Mouse (Mus musculus): ENCODE results near the gene 1700029H14Rik.

Gene 1700029H14Rik

GRCm38 (mm10) chr8:13562118-13562517 is at the start of gene 1700029H14Rik:
Gene 1700029H14Rik, minus strand, starts transcription at chr8:13562461.
- no peak for DNase-seq

DNA sequence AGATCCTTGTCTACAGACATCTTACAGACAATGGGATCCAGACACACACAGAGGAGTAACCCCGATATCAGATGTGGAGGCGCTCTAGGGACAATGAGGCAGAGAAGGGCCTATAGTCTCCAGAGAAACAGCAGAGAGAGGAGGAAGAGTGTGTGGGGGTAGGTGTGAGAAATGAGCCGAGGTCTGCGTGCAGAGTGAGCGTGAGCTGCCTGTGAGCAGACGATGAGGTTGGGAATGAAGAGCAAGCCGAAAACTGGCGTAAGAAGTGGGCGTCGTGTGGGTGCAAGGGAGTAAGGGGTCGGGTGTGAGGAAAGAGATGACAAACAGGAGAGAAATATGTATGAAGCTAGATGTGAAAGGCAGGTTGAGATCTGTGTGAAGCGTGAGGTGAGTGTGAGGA is 49.4 kb upstream of the 1700029H14Rik start:
- DNase-seq, result no peak

DNA sequence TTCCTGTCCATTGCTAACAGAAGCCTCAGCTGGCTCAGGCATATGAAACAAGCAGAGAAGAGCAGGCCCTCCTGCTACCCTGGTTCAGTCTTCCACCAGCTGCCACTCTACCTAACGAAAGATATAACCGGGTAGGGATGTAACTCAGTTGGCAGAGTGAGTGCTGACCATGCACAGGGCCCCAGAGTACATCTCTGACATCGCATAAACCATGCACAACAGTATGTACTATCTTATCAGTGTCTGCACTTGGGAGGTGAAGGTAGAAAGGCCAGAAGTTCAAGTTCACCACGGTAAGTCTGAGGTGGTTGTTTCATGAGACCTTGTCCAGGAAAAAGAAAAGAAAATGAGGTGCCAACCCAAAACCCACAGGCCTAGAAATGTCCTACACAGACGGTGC is 47.7 kb upstream of the 1700029H14Rik start:
- DNase-seq, result no peak

DNA sequence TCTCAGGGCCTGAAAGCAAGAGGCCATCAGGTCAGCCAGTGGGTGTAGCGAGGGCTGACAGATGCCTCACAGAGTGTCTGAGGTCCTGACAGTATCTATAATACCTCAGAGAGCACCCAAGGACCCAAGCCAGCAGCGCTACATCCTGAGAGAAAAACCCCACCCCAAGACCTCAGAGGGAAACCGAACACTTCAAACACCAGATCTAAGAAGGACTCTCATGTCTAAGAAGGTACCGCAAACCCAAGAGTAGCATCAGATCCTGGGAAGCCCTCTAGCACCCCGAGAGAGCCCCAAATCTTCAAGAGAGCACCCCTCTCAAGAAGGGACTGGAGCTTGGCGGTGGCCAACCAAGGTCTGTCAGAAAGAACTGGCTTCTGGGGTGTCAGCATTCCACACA is 46.7 kb upstream of the 1700029H14Rik start:
- no peak for DNase-seq

DNA sequence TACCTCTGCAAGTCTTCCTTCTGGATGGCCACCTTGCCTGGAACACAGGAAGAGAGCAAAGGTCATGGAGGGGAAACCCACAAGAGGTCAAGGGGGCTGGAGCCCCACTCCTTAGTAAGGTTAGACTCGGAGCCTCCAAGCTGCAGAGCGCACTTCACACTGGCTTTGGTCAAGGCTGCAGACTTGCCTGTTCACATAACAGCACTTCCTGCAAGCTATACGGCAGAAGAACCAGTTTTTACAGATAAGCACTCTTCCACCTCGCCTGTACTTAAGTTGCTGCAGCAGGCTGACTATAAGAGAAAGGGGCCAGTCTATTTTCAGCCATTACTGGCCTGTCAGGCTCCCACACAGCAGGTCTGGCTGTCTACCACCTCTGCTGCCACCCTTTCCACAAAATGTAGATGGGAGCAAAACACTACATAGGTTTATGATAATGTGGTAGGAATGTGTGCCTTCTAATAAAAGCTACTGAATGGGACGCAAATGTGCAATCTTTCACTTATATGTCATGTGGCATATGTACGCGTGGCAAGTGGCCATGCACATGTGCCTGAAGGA is 43.7 kb upstream of the 1700029H14Rik start:
- no peak for DNase-seq

- no peak for DNase-seq
Observed at GRCm38 (mm10) chr8:13602621-13603020, 40.4 kb upstream of the 1700029H14Rik start.

GRCm38 (mm10) chr8:13601166-13601565 is 38.9 kb upstream of the 1700029H14Rik start:
- no peak for DNase-seq

DNA sequence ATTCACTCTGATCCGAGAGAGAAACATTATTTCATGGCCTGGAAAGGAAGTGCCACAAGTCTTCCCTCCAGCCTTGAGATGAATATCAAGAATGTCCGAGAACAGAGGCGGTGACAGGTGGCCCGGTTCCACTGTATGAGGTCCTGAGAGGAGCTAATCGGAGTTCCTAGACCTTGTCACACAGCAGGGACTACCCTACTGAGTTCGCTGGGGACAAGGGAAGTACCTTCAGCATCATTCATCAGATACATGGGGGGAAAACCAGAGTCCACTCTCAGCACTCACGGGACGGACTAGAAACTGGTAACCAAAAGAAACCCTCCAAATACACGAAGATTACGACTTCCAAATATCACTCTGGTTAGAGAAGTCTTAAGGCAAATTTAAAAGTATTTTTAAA is 38.5 kb upstream of the 1700029H14Rik start:
- DNase-seq, result no peak

DNA sequence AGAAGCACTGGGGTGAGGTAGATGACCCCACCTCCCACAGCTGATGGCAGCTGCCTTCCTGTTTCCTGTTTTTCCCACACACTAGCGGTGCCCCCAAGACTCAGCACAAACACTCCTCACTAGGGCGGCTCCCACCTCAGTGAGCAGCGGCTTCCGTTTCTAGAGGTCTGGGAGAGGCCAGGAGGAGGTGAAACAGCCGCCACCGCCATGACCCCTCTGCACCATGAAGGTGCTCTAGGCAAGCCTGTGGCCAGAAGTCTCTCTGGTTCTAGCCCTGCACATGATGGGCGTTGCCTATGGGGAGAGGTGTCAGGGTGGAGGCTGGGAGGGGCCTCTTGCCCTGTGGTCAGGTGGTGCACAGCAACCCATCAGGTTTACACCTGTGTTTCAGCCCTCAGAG is 37.9 kb upstream of the 1700029H14Rik start:
- DNase-seq, result no peak

DNA sequence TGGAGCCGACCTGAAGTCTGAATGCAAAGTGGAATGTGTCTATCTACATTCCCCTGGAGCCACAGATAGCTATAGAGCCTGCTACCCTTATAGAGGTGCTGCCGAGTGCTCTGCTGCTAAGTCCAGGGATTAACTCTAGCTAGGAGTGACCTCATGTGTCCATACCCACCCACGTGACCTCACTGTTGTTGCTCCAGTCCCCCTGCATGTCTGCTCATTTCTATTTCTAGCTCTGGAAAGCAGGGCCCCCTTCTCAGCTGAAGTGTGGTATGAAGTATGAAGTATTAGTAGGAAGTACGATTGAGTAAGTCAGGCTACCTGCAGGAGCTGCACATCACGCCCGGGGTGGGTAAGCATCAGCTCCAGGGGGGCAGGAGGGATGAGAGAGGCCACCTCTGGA is 35.5 kb upstream of the 1700029H14Rik start:
- DNase-seq, result no peak

- DNase-seq, result no peak
Observed at GRCm38 (mm10) chr8:13595861-13596260, 33.6 kb upstream of the 1700029H14Rik start.

DNA sequence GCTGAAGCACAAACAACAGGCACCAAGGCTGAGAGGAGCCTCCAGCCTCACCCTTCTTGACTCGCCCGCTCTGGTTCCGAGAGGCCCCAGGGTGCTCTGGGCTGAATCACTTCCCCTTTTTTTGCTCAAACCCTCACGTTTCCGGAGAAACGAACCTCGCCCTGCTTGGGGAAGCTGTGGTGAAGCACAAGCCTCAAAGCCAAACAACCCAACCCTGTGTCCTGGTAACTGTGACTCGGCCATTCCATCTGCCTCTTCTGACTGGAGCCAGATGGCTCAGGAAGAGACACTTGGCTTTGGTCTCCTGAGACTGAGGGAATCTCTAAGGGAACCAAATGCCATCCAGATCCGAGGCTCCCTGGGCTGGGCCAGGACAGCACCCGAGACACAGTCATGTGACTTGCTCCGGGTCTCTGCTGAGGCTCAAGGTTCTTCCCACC is 32.6 kb upstream of the 1700029H14Rik start:
- DNase-seq, result peak; percentile 84

DNA sequence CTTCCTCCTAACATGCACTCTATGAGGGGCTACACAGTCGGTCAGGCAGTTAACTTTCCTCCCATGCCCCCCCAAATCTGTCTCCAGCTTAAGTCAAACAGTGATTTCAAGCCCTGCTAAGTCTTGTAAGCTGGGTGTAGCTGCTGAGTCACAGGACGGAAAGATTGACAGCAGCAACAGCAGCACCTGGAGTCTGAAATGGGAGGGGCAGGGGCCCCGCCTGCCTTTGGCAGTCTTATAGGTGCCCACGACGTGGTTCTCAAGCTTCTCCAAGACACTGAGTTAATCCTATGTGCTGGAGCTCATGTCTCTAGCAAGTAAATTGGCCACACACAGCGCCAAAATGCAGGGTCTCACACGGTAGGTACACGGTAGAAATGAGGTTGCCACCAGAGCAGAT is 31.1 kb upstream of the 1700029H14Rik start:
- no peak for DNase-seq

GRCm38 (mm10) chr8:13591246-13591645 is 29.0 kb upstream of the 1700029H14Rik start:
- no peak for DNase-seq

- no peak for DNase-seq
Observed at GRCm38 (mm10) chr8:13589071-13589470, 26.8 kb upstream of the 1700029H14Rik start.

DNA sequence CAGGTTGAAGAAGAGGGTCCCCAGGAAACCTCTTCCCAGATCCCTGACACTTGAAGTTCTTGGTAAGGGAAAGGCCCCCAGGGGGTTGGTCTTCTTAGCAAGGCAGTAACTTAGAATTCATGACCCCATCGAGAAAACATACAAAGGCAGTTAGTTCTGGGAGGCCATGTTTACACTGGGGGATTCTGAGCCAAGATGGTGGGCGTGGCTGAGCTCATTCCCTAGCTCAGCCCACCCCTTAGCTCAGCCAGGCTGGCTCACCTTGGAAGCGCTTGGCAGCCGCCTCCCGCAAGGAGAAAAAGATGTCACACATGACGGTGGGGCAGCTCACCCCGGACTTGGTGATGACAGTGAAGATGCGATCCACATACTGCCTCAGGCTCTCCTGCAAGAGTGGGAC is 22.4 kb upstream of the 1700029H14Rik start:
- DNase-seq, result no peak

- no peak for DNase-seq
Observed at GRCm38 (mm10) chr8:13577869-13578268, 15.6 kb upstream of the 1700029H14Rik start.

DNA sequence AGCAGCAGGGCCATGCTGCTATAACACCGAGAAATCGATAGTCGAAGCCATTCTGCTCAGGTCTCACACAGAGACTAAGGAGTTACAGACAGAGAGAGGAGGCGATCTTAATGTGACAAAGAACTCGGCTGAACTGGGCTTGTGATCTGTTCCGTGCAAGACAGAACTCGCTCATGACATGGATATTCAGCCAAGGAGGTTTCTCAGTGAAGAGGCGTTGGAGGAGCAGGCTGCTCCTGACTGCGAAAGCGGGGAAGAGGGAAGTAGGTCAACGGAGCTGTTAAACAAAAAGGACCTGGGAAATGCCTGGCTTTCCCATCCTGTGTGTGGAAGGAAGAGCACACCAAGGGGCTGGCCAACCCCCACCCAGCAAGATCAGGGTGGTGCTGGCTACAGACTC is 9.7 kb upstream of the 1700029H14Rik start:
- no peak for DNase-seq

DNA sequence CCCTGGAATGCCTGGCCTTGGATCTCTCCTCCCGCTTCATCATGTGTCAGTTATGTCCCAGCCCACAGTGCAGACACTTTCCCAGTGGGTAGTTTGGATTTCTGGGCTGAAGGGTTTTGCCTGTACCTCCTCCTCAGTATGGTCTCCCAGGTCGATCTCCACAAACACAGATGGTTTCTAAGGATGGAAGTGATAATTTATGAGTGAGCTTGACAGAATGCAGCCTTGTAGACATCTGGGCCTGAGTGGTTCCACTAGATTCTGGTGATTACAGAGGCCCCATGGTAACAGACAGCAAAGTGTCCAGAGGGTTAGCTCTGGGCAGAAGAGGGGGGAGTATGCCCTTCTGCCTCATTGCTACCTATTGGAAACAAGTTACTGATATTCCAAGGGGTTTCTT is 4.7 kb downstream of the 1700029H14Rik start:
- DNase-seq, result no peak

- DNase-seq, result no peak
Observed at GRCm38 (mm10) chr8:13551574-13551830, 10.8 kb downstream of the 1700029H14Rik start.

DNA sequence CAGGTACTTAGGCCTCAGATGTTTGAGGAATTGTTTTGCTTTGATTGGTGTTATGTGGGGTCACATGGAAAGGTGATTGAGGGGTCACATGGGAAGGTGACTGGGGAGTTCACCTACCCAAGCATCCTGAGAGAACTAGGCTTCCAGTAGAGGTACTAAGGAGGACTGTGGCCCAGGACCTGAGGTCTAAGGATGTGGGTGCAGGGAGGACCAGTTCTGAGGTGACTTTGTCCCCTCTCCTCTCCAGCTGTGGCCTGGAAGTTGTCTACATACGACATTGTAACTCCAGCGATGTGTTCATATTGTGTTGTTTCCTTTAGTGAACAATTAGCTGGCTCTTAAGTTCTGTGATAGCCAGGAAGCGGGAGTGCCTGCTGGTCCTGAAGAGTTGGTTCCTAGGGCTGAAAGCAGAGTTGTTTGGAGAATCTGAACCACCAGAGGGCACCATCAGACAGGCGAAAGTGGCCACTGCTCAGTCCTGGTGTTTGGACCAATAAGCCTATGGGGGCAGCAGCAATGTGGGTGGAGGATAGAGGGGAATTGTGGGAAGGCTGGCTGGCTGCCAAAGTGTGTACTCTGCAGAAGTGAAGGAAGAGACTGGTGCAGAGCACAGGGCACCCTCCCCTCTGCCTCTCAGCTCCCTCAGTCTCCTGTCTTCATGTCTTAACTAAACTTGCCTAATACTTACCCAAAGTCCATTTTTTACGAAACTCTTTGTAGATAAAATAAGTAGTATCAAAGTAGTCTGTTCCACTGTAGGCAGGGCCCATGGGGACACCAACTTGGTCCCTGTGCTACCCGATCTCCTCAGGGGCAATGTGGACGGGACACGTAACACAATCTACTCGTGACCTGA is 11.3 kb downstream of the 1700029H14Rik start:
- DNase-seq, result peak; percentile 86

DNA sequence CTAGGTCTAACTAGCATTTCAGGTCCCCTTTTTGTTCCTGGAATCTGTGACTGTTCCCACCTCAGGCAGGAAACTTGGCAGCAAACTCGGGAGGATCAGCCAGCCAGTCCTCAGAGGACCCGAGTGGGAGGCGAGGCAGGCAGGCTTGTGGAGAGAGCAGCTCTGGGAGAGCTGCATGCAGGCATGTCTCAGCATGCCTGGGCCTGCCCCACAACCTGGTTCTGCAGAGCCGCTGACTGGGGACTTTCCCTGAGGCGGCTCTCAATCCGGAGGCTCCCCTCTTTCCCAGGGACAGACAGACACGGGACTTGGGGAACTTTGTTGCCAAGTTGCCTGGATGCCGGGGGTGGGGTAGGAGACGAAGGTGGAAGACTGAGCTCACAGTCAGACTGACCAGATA is 13.4 kb downstream of the 1700029H14Rik start:
- no peak for DNase-seq

GRCm38 (mm10) chr8:13548235-13548634 is 14.0 kb downstream of the 1700029H14Rik start:
- DNase-seq, result peak; percentile 38

GRCm38 (mm10) chr8:13546421-13546820 is 15.8 kb downstream of the 1700029H14Rik start:
- no peak for DNase-seq

DNA sequence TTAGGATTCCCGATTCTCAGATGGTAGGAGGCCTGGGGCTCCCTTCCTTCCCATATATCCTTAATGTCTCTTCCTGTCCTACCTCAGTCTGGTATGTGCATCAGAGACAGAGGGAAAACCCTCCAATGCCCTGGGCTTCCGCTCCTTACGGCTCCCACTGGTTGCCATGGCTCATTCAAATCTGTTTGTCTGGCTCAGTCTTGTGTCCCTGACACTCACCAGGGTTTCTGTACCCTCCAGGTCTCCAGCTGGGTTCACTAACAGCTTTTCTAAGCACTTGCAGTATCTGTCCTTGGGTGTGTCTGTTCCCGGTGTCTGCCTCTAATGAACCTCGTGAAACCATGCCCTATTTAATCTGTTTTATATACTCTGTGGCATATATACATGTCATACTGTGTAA is 20.7 kb downstream of the 1700029H14Rik start:
- DNase-seq, result no peak

Data from cerebellum, adult 8-10 months (tissue).